Mouse (Mus musculus): ENCODE measurements around the gene Lhx1. TPM values are rescaled to one million over a fixed set of nuclear protein-coding genes. Genes with fewer than 3 reads are reported as not detected.

Gene Lhx1
- polyA plus RNA-seq, 1 experiment from 2014 or later, result not detected

GRCm38 (mm10) chr11:84529797-84530703 is 4.7 kb upstream of the Lhx1 start:
- WGBS, result 7% methylated on average over 14 of the region's 14 CpGs
- no peak; the same call in 1 of the 2 replicates for ATAC-seq (replicated peaks; ENCODE audit: extremely low read depth, insufficient read depth, low FRiP score)
- no peak overlapping the region for H3K27ac ChIP-seq (ENCODE audit: low read length)
- H3K4me1 ChIP-seq (ENCODE audit: control insufficient read depth, insufficient read depth, low read length), result peaks cover 19% of the 10 kb centered on the region
- H3K9me3 ChIP-seq (replicated peaks; ENCODE audit: control insufficient read depth, low read length), result no peaks in the 10 kb centered on the region
- no peak overlapping the region for H3K4me2 ChIP-seq (ENCODE audit: low read depth, low read length)
- H3K36me3 ChIP-seq (ENCODE audit: control insufficient read depth, insufficient read depth), result no peaks in the 10 kb centered on the region
- H3K27me3 ChIP-seq (ENCODE audit: control insufficient read depth, insufficient read depth, low read length), result peaks cover 79% of the 10 kb centered on the region
- H3K4me3 ChIP-seq (ENCODE audit: low read length), result no peak overlapping the region; the same call in 1 of the 2 replicates
- no peak overlapping the region for H3K9ac ChIP-seq (ENCODE audit: low read length)

DNA sequence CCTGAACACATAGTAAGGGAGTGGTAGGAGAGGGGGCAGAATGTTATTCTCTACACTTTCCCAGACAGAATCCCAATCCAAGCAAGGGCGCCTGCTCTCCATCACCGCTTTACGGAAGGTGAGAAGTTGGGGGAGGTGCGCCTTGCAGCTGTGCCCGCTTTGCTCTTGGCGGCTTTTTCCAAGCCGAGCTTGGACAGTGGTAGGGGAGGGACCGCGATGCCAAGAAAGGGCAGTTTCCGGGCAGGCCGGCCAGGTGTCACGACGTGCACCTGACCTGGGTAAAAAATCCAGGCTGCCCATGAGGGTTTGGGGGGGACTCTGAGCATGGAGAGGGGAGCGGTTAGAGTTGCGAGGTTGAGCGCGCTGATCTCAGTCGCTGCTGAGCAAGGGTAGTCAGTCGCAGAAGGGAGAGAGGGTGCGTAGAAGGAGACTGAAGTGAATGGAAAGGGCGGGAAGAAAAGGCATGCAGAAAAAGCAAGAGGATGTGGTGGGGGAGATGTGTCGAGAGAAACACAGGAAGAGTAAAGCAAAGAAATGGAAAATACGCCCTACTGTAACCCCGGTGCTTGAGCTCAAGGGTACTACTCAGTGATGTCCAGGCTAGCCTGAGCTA is 3.9 kb upstream of the Lhx1 start:
- Histone ChIP-seq H3K4me1 (ENCODE audit: control insufficient read depth, insufficient read depth, low read length) (peaks cover 23% of the 10 kb centered on the region), H3K27me3 (ENCODE audit: control insufficient read depth, insufficient read depth, low read length) (peaks cover 87% of the 10 kb centered on the region), H3K9ac (ENCODE audit: low read length) (no peak overlapping the region), H3K4me3 (ENCODE audit: low read length) (peak overlapping the region; percentile 23), H3K36me3 (ENCODE audit: control insufficient read depth, insufficient read depth) (no peaks in the 10 kb centered on the region), H3K27ac (ENCODE audit: low read length) (no peak overlapping the region), H3K4me2 (ENCODE audit: low read depth, low read length) (peak overlapping the region; percentile 46), H3K9me3 (replicated peaks; ENCODE audit: control insufficient read depth, low read length) (no peaks in the 10 kb centered on the region)
- no peak for ATAC-seq (replicated peaks; ENCODE audit: extremely low read depth, insufficient read depth, low FRiP score)
- 2% methylated on average over 24 of the region's 24 CpGs for WGBS

DNA sequence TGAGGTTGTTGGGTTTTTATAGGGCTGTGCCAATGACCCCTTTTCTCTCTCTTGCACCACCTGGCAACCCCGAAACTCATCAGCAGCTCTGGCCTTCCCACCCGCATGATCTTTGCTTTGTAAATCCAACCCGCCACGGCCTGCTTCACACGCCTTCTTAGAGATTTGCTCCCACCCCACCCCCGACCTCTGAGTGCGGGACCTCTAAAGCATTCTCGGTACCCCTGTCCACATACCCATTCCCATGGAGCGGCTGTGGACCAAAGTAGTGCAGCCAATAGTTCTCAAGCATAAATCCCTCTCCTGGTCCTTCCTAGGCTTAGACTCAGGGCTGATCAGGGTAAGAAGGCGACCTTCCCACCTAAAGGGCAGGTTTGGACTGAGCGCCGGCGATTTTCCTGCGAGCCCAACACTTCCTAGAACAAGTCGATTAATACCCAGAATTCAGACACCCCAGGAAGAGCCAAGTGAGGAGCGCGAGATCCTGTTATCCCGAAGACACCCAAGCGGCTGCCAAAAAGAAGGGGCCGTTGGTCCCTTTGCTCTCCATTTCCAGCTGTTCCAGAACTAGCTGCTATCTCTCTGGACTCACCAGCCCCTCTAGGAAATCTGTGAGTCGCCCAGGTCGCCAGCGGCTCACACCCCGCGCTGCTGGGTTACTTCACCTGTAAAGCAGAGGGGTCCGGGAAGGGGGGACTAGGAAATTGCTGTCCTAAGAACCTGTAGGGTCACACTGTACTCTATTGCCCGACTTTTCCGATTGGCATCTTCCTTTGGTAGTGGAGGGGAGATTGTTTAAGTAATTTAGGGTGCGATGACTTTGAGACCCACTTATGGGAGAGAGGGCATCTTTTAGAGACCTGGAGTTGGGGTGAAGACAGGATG is 1.9 kb upstream of the Lhx1 start:
- Histone ChIP-seq H3K27ac (ENCODE audit: low read length) (no peak overlapping the region), H3K4me1 (ENCODE audit: control insufficient read depth, insufficient read depth, low read length) (peaks cover 29% of the 10 kb centered on the region), H3K36me3 (ENCODE audit: control insufficient read depth, insufficient read depth) (no peaks in the 10 kb centered on the region), H3K27me3 (ENCODE audit: control insufficient read depth, insufficient read depth, low read length) (peaks cover 95% of the 10 kb centered on the region), H3K9ac (ENCODE audit: low read length) (no peak overlapping the region), H3K4me2 (ENCODE audit: low read depth, low read length) (no peak overlapping the region), H3K4me3 (ENCODE audit: low read length) (no peak overlapping the region), H3K9me3 (replicated peaks; ENCODE audit: control insufficient read depth, low read length) (no peaks in the 10 kb centered on the region)
- WGBS, result 6% methylated on average over 29 of the region's 29 CpGs
- no peak for ATAC-seq (replicated peaks; ENCODE audit: extremely low read depth, insufficient read depth, low FRiP score)

DNA sequence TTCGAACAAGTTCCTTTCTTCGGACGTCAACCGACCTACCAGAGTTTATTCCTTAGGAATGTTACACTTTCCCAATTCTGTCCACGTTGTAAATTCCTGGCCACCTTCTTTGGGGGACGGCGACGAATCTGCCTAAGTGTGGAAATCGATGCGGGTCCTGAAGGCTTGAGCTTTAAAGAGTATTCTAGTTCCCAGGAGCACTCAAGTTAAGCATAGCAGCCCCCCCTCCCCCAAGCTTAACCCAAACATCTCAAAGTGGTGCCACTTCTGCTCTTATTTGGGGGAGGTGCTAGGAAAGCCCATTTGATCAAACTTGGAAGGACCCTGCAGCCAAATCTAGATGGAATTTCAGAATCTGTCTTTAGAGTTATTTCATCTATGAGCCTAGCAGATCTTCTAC is 1.1 kb upstream of the Lhx1 start:
- no peak for ATAC-seq (replicated peaks; ENCODE audit: extremely low read depth, insufficient read depth, low FRiP score)
- 3% methylated on average over 10 of the region's 10 CpGs for WGBS

GRCm38 (mm10) chr11:84524511-84525270 is 644 bp downstream of the Lhx1 start:
- ATAC-seq (replicated peaks; ENCODE audit: extremely low read depth, insufficient read depth, low FRiP score), result no peak
- no peak overlapping the region for H3K9ac ChIP-seq (ENCODE audit: low read length)
- peaks cover 28% of the 10 kb centered on the region for H3K4me1 ChIP-seq (ENCODE audit: control insufficient read depth, insufficient read depth, low read length)
- H3K4me3 ChIP-seq (ENCODE audit: low read length), result peak overlapping the region; percentile 58
- 1% methylated on average over 47 of the region's 48 CpGs for WGBS
- H3K4me2 ChIP-seq (ENCODE audit: low read depth, low read length), result peak overlapping the region; percentile 81
- H3K27ac ChIP-seq (ENCODE audit: low read length), result no peak overlapping the region
- H3K9me3 ChIP-seq (replicated peaks; ENCODE audit: control insufficient read depth, low read length), result no peaks in the 10 kb centered on the region
- H3K36me3 ChIP-seq (ENCODE audit: control insufficient read depth, insufficient read depth), result no peaks in the 10 kb centered on the region
- H3K27me3 ChIP-seq (ENCODE audit: control insufficient read depth, insufficient read depth, low read length), result peaks cover 97% of the 10 kb centered on the region

More for the DNA sequence above, 1.1 kb upstream of the Lhx1 start:
- Histone ChIP-seq H3K4me2 (ENCODE audit: low read depth, low read length) (peak overlapping the region; percentile 81), H3K27ac (ENCODE audit: low read length) (no peak overlapping the region), H3K9ac (ENCODE audit: low read length) (no peak overlapping the region), H3K4me1 (ENCODE audit: control insufficient read depth, insufficient read depth, low read length) (peaks cover 29% of the 10 kb centered on the region), H3K4me3 (ENCODE audit: low read length) (peak overlapping the region; percentile 58), H3K27me3 (ENCODE audit: control insufficient read depth, insufficient read depth, low read length) (peaks cover 95% of the 10 kb centered on the region), H3K9me3 (replicated peaks; ENCODE audit: control insufficient read depth, low read length) (no peaks in the 10 kb centered on the region), H3K36me3 (ENCODE audit: control insufficient read depth, insufficient read depth) (no peaks in the 10 kb centered on the region)

DNA sequence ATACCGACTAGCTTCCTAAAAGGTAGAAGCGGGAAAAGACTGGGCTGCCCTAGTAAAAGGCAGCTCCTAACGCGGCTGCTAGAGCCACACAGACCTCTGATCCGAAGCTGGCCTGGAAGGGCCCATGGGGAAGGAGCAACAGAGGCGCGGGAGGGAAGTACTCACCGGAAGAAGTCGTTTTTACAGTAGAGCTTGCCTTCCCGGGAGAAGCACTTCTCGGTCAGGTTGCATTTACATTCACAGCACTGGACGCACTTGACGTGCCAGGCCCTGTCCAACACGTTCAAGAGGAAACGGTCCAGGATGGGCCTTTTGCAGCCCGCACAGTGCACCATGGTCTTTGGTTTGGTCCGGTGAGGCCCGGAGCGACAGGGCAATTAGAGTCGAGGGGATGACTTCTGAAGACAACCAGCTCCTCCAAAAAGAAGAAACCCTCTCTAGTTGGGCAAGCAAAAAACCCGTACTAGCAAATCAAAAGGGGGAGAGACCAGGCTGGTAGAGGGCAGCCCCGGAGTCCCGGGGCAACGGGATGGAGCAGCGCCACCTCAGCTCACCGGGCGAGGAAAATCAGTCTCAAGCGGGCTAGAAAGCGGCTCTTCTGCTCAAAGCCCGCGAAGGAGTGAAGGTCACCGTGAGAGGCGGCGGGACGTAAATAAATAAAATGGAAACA is 1.4 kb downstream of the Lhx1 start:
- Histone ChIP-seq H3K4me2 (ENCODE audit: low read depth, low read length) (peak overlapping the region; percentile 81), H3K4me3 (ENCODE audit: low read length) (peak overlapping the region; percentile 58), H3K36me3 (ENCODE audit: control insufficient read depth, insufficient read depth) (no peaks in the 10 kb centered on the region), H3K27me3 (ENCODE audit: control insufficient read depth, insufficient read depth, low read length) (peaks cover 97% of the 10 kb centered on the region), H3K9ac (ENCODE audit: low read length) (no peak overlapping the region), H3K9me3 (replicated peaks; ENCODE audit: control insufficient read depth, low read length) (no peaks in the 10 kb centered on the region), H3K27ac (ENCODE audit: low read length) (no peak overlapping the region), H3K4me1 (ENCODE audit: control insufficient read depth, insufficient read depth, low read length) (peaks cover 21% of the 10 kb centered on the region)
- no peak for ATAC-seq (replicated peaks; ENCODE audit: extremely low read depth, insufficient read depth, low FRiP score)
- 2% methylated on average over 35 of the region's 35 CpGs for WGBS

- Histone ChIP-seq H3K27me3 (ENCODE audit: control insufficient read depth, insufficient read depth, low read length) (peaks cover 97% of the 10 kb centered on the region), H3K9ac (ENCODE audit: low read length) (no peak overlapping the region), H3K4me1 (ENCODE audit: control insufficient read depth, insufficient read depth, low read length) (peaks cover 21% of the 10 kb centered on the region), H3K27ac (ENCODE audit: low read length) (no peak overlapping the region), H3K9me3 (replicated peaks; ENCODE audit: control insufficient read depth, low read length) (no peaks in the 10 kb centered on the region), H3K4me3 (ENCODE audit: low read length) (no peak overlapping the region), H3K4me2 (ENCODE audit: low read depth, low read length) (no peak overlapping the region), H3K36me3 (ENCODE audit: control insufficient read depth, insufficient read depth) (no peaks in the 10 kb centered on the region)
- WGBS, result 2% methylated on average over 16 of the region's 16 CpGs
- no peak for ATAC-seq (replicated peaks; ENCODE audit: extremely low read depth, insufficient read depth, low FRiP score)
Observed at GRCm38 (mm10) chr11:84523321-84523831, 2.0 kb downstream of the Lhx1 start.
